Mouse (Mus musculus) Patski (cell line): ENCODE results near the gene Cdh4. TPM values are rescaled to one million over a fixed set of nuclear protein-coding genes. Genes with fewer than 3 reads are reported as not detected.
A peak's percentile ranks its signal among the peaks of the same experiment; 100 is the strongest.

Source experiments
- ATAC-seq: fragments of 100-300 bp; one replicate; pipeline ENCODE4 v1.8.0; 2021
- CTCF ChIA-PET: fragments of 350-600 bp; sonication (Branson Sonifier 250); formaldehyde crosslinking; loops from one replicate; lab custom pipeline; 2022; ENCODE audit warnings: inconsistent platforms; lab: Charles Lee
- POLR2A ChIA-PET: fragments of 350-600 bp; sonication (Branson Sonifier 250); formaldehyde crosslinking; loops from one replicate; lab custom pipeline; 2022; ENCODE audit warnings: antibody characterized with exemption, inconsistent platforms; lab: Charles Lee
- DNase-seq: peaks from one replicate; pipeline ENCODE4 v3.0.0-alpha.2; 2011; ENCODE audit warnings: low read depth, low spot score
- H3K27me3 ChIP-seq: fragments of 371-371 bp; one replicate; pipeline ENCODE4 v1.5.1; 2021
- CTCF ChIP-seq: fragments of 100-300 bp; IDR thresholded peaks from one replicate; pipeline ENCODE4 v1.5.1; 2021
- in situ Hi-C: fragments of 300-500 bp; cut with MboI; formaldehyde crosslinking; loops from 3 replicates; pipeline ENCODE4 v1.11.1; 2018; ENCODE audit warnings: low pct_unique_long_range_greater_than_20kb, mixed read lengths
- polyA plus RNA-seq: library from polyadenylated mRNA; unstranded; gene quantifications from one replicate; pipeline ENCODE4 v1.2.3, GENCODE M21; 2021

The Cdh4 gene
- polyA plus RNA-seq, 1 experiment from 2014 or later, result not detected

DNA sequence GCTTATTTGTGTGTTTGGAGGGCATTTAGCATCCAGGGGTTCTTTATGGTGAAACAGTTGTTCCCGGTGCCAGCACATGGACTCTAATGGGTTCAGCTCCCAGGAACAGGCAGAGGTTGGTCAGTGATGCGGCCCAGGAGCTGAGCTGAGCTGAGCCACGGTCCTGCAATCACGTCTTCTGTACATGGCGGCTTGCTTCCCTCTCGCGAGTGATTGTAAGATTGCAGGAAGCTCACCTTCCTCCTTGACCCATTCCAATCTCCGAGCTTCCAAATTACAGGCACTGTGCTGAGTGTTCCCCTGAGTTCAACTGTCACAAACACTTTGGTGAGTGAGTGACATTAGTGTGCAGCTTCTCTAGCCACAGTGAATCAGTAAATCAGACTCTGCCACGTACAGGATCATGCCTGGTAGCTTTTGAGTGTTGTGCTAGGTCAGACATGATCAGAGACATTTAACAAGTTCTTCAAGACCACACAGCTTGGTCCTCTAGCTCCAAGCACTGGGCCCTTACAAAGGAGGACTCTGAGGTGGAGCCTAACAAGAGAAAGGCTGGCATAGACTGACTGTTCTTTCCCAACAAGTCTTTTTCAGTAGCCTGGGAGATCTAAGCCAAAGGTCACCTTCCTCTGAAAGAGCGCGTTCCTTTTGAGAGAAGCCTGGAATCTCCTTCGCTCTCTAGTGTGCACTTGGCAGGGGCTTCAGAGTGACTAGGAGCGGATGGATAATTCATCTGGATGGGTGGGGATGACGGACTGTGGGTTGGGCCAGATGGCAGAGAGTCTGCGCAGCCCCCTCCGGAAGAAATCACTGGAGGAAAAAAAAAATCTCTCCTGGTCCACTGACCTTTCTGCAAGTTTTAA is 324.7 kb downstream of the Cdh4 start:
- DNase-seq (no peak), ATAC-seq (no peak)
- ChIA-PET POLR2A (no interaction called here), CTCF (interaction anchor here (1.2 kb wide), 1 partner anchor 15 kb away, joined by 4 read pairs; no protein-coding TSS in a partner anchor)
- in situ Hi-C loops, result no loop called here
- no peak for TF ChIP-seq CTCF
- H3K27me3 ChIP-seq, result no peaks in the 10 kb centered on the region

DNA sequence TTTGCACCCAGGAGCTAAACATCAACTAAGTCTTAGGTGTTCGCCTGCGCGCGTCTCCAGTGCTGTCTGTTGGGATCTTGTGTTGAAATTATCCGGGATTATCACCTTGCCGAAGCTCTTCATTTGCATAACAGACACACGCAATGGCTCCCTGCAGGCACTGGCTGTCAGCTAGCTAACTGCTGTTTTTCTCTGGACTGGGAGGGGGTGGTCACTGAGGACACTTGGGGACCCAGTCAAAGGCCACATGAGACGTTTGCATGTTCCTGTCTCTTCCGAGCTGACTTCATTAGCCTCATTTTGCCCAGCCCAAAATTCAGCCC is 325.3 kb downstream of the Cdh4 start:
- no peaks in the 10 kb centered on the region for H3K27me3 ChIP-seq
- no peak for ATAC-seq
- in situ Hi-C loops, result no loop called here
- DNase-seq, result no peak
- CTCF ChIA-PET, result no interaction called here
- POLR2A ChIA-PET, result no interaction called here
- no peak for TF ChIP-seq CTCF

DNA sequence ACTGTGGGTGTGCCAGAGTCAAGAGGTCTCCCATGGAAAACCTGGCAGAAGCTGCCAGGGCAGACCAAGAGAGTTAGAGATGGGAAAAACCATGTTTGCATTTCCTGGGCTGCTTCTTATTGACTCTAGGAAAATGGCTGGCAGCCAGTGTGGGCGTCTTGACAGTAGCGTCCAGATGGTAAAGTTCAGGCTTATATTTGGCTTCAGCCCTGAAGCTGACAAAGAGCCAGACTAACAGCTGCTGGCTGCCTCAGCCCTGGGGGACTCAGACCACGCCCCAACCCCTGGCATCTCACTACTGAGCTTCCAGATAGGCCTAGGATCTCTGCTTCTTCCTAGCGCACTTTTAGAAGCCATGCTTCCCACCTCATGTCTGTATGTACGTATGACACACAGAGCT is 326.9 kb downstream of the Cdh4 start:
- no peak for ATAC-seq
- H3K27me3 ChIP-seq, result no peaks in the 10 kb centered on the region
- in situ Hi-C loops, result no loop called here
- TF ChIP-seq CTCF, result no peak
- ChIA-PET CTCF (no interaction called here), POLR2A (interaction anchor here (0.6 kb wide), 1 partner anchor 211 kb away, joined by 3 read pairs; no protein-coding TSS in a partner anchor)
- no peak for DNase-seq

DNA sequence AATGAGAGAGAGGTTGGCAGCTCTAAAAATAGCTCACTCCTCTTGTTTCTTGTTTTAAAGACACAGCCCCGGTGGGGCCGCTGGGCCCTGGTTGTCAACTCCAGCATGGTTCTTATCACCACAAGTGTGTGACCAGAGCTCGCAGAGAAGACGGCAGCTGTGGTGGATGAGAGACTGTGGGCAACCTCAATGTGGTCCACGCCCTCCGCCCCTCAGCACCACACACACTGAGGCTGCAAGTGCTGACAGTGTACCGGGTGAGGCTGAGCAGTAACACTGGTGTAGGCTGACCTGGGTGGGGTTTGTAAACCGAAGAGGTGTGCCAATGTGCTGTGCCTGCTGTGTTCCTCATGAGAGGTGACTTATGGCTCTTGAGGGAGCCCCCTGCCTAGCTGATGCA is 327.7 kb downstream of the Cdh4 start:
- no peak for DNase-seq
- TF ChIP-seq CTCF, result no peak
- CTCF ChIA-PET, result no interaction called here
- POLR2A ChIA-PET, result no interaction called here
- H3K27me3 ChIP-seq, result no peaks in the 10 kb centered on the region
- no peak for ATAC-seq
- in situ Hi-C loops, result no loop called here

DNA sequence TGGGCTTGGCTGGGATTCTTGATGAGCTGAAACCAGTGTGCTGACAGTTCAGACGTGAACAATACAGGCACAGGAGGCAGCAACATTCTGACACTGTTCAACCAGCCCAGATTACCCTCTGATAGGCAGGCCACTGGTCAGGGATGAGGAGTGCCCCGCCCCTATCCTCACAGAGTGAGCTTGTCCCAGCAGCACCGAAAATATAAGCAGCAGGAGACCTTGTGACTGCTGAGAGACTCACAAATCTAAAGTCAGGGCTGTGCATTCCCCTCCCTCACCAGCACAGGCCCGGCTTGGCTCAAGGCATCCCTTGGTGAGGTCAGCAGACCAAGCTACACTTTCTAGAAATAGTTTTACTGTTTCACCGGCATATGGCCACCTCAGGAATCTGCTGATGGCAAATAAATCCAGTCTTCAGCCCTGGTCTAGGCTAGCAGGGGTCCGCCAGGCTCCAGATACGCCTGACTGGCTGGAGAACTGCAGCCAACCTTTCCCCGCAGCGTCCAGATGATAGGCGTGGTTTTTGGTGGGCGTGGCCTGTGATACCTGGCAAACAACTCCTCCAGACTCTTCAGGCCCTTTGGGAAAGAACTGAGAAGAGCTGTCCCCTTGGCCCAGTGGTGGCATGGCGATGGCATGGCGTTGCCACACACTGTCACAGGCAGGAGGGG is 332.3 kb downstream of the Cdh4 start:
- H3K27me3 ChIP-seq, result no peaks in the 10 kb centered on the region
- TF ChIP-seq CTCF, result no peak
- POLR2A ChIA-PET, result no interaction called here
- no peak for DNase-seq
- CTCF ChIA-PET, result no interaction called here
- peak; percentile 44 for ATAC-seq
- in situ Hi-C loops, result no loop called here

DNA sequence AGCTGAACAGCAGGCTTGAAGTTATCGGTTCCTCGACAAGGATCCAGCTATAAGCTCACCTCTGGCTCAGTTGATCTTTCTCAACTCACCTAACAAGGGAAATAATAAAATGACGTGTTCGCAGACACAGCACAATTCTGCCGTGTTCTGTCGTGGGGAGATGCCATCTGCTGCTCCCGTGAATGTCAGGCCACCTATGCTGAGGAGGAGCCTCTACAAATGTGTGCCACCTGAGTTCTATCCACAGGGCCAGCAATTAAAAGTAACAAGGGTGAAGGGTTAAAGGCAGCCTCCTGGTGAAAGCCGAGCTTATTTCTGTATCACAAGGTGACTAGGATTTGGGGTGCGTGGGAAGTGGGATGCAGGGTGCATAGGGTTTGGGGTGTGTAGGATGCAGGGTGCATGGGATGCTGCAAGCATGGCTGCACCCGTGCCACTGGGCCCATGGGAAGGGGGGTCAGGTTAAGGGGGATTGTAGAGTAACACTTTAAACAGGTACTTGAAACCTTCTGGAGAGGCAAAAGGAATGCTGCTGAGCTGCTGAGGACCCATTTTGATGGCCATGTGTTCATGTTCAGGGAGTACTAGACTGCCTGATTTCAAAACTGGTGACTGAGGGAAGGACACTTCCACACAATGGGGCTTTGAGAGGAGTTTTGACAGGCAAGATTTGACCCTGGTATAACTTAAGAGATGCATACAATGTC is 333.9 kb downstream of the Cdh4 start:
- ATAC-seq, result no peak
- DNase-seq, result no peak
- H3K27me3 ChIP-seq, result no peaks in the 10 kb centered on the region
- no peak for TF ChIP-seq CTCF
- in situ Hi-C loops, result no loop called here
- ChIA-PET CTCF (interaction anchor here (1.0 to 1.7 kb wide), 2 partner anchors 11 to 14 kb away, joined by 3 to 5 read pairs; no protein-coding TSS in a partner anchor), POLR2A (no interaction called here)

DNA sequence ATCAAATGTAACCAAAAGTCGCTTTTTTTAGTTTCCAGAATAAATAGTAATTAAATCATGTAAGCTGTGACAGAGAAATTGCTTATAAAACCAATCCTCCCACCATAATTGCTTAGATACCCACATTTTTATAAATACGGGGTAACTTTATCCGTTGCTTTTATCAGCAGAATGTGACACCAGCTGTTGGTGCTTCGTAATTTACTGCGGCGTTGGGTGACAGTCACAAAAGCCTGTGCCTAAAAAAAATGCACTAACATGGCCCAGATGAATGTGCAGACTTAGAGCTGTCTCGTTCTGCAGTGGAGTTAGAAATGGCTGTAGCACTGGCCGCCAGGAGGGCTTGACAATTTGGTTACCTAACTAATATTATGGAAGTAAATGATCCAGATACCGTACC is 337.0 kb downstream of the Cdh4 start:
- ChIA-PET CTCF (no interaction called here), POLR2A (no interaction called here)
- TF ChIP-seq CTCF, result no peak
- no peak for DNase-seq
- in situ Hi-C loops, result no loop called here
- no peak for ATAC-seq
- no peaks in the 10 kb centered on the region for H3K27me3 ChIP-seq

DNA sequence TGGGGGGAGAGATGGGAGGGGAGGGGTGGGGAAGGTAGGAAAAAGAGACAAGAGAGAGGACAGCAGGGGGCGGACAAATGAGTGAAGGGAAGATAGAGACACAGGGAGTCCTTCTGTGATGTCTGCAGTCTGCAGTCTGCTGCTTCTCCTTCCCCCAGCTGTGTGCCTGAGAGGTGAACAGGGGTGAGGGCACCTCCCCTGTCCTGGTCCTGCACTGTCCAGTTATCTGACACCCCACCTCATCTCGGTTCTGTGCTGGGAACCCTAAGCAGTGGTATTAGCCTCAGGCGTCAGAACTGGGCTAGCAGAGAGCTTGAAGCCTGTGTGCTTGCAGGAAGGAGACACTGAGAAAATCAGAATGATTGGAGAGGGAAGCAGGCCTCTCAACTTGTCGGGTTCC is 338.7 kb downstream of the Cdh4 start:
- ATAC-seq, result no peak
- H3K27me3 ChIP-seq, result no peaks in the 10 kb centered on the region
- DNase-seq, result no peak
- no peak for TF ChIP-seq CTCF
- ChIA-PET CTCF (interaction anchor here (1.2 to 1.4 kb wide), 3 partner anchors 15 to 19 kb away, joined by 3 to 4 read pairs (median 3); no protein-coding TSS in a partner anchor), POLR2A (no interaction called here)
- in situ Hi-C loops, result no loop called here

DNA sequence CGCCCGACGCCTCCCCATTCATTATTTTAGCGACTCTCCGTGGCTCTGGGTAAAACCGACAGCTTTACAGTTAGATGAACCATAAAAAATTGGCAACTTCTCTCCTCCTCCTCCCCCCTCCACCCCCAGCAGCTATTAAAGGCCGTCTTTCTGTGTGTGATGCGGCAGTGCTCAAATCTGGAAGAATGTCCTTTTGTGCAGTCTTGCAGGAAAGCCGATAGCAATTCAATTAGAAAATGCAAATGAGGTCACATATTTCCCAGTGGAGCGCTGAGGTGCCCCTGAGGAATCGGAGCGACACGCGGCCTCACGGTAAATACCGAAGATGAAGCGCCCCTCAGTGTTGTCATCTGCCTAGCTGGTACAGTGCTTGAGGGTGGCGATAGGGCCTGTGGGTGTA is 345.0 kb downstream of the Cdh4 start:
- in situ Hi-C loops, result no loop called here
- DNase-seq (no peak), ATAC-seq (peak; percentile 54)
- no peak for TF ChIP-seq CTCF
- CTCF ChIA-PET, result interaction anchor here (0.8 to 1.1 kb wide), 2 partner anchors 11 to 78 kb away, joined by 3 read pairs; no protein-coding TSS in a partner anchor
- POLR2A ChIA-PET, result no interaction called here
- no peaks in the 10 kb centered on the region for H3K27me3 ChIP-seq

DNA sequence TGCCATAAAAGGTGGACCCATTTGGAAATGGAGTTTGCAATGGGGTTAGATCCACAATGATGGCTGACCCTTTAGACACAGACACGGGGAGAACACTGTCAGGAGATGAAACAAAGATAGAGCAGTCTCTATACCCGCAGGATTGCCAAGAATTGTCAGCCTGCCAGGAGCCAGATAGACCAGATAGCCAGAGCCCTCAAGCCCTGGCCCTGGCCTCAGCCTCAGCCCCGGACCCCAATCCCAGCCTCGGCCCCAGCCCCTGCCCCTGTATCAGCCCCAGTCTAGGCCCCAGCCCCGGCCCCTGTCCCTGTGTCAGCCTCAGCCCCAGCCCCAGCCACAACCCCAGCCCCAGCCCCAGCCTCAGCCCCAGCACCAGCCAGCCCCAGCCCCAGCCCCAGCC is 345.6 kb downstream of the Cdh4 start:
- no peak for TF ChIP-seq CTCF
- POLR2A ChIA-PET, result no interaction called here
- DNase-seq, result no peak
- CTCF ChIA-PET, result interaction anchor here (1.1 kb wide), 1 partner anchor 12 kb away, joined by 3 read pairs; no protein-coding TSS in a partner anchor
- in situ Hi-C loops, result no loop called here
- no peaks in the 10 kb centered on the region for H3K27me3 ChIP-seq
- no peak for ATAC-seq
